21 mouse cellular contexts compared by ENCODE assay signal in genomic region chr2:66655431-66655830, GRCm38 (mm10). TPM values are rescaled to one million over a fixed set of nuclear protein-coding genes. Genes with fewer than 3 reads are reported as not detected.
A peak's percentile ranks its signal among the peaks of the same experiment; 100 is the strongest.
DNase-seq lines count a peak whose midpoint lies in the region; ATAC-seq and TF ChIP-seq lines count a peak whose summit lies in the region.
"Had no signal": no experiment of that assay in that cellular context is flagged by ENCODE, and none has a peak within 500 bp of the region (broad histone marks: within the 10 kb centered on the region; RNA-seq: fewer than 3 reads in every experiment).

No protein-coding gene starts in this region.

- no peaks in the 10 kb centered on the region for H3K9me3 ChIP-seq in heart, embryonic 16.5 days (replicated peaks; ENCODE audit: control insufficient read depth, low read length)
- H3K9me3 ChIP-seq in limb, embryonic 13.5 days: no peaks in the 10 kb centered on the region
- no peaks in the 10 kb centered on the region for H3K9me3 ChIP-seq in limb, embryonic 10.5 days (replicated peaks)
- no peaks in the 10 kb centered on the region for H3K9me3 ChIP-seq in limb, embryonic 15.5 days
- H3K9me3 ChIP-seq in hindbrain, embryonic 13.5 days: no peaks in the 10 kb centered on the region
- H3K9me3 ChIP-seq: forebrain, embryonic 10.5 days; intestine, embryonic 15.5 days had no signal

- peak; percentile 45; the same call in 1 of the 2 replicates for ATAC-seq in heart, embryonic 16.5 days (replicated peaks; ENCODE audit: extremely low read depth, insufficient read depth, low FRiP score)
- peak; percentile 57; the same call in 1 of the 2 replicates for ATAC-seq in limb, embryonic 13.5 days (ENCODE audit: low FRiP score, low read depth)
- ATAC-seq in limb, embryonic 15.5 days (ENCODE audit: insufficient number of reproducible peaks, low FRiP score, low TSS enrichment, low read depth): 0 out of 2 replicates have a peak, but pooled peaks have one; percentile 30
- no peak for ATAC-seq in hindbrain, embryonic 13.5 days (ENCODE audit: low FRiP score)
- ATAC-seq: intestine, embryonic 15.5 days; liver, postnatal 0 days had no signal

- TF ChIP-seq CTCF in heart, adult 2 months (IDR thresholded peaks at IDR 0.05): no peak

- DNase-seq in heart, adult 2 months: no peak
- DNase-seq in limb, embryonic 10.5 days (ENCODE audit: low spot score): no peak
- DNase-seq in MN1 (ENCODE audit: low spot score): peak; percentile 8
- DNase-seq in B cell, adult 2 months: no peak
- DNase-seq: cerebellum, adult 9-10 months; gastrocnemius, adult 2 months; layer of hippocampus, postnatal 36 days; liver, postnatal 0 days; retina, postnatal 1 day; thymus, postnatal 25 days had no signal

- no peak for TF ChIP-seq EP300 in heart, adult 2 months (IDR thresholded peaks at IDR 0.05; ENCODE audit: insufficient read depth, low read depth, low read length)

- H3K4me1 ChIP-seq in heart, embryonic 16.5 days (ENCODE audit: control insufficient read depth, insufficient read depth, low read length): no peaks in the 10 kb centered on the region
- H3K4me1 ChIP-seq in heart, adult 2 months (ENCODE audit: control insufficient read depth, insufficient read depth, low read length): no peaks in the 10 kb centered on the region
- no peaks in the 10 kb centered on the region for H3K4me1 ChIP-seq in limb, embryonic 13.5 days
- H3K4me1 ChIP-seq in limb, embryonic 10.5 days: no peaks in the 10 kb centered on the region
- H3K4me1 ChIP-seq in limb, embryonic 15.5 days: no peaks in the 10 kb centered on the region
- no peaks in the 10 kb centered on the region for H3K4me1 ChIP-seq in hindbrain, embryonic 13.5 days (replicated peaks)
- H3K4me1 ChIP-seq: forebrain, embryonic 10.5 days; intestine, embryonic 15.5 days had no signal

- no peaks in the 10 kb centered on the region for H3K36me3 ChIP-seq in heart, embryonic 16.5 days (ENCODE audit: control insufficient read depth, insufficient read depth)
- H3K36me3 ChIP-seq in heart, adult 2 months (ENCODE audit: control insufficient read depth, insufficient read depth, low read length): no peaks in the 10 kb centered on the region
- H3K36me3 ChIP-seq in limb, embryonic 13.5 days: no peaks in the 10 kb centered on the region
- H3K36me3 ChIP-seq in limb, embryonic 10.5 days: no peaks in the 10 kb centered on the region
- no peaks in the 10 kb centered on the region for H3K36me3 ChIP-seq in limb, embryonic 15.5 days
- H3K36me3 ChIP-seq in hindbrain, embryonic 13.5 days: no peaks in the 10 kb centered on the region
- H3K36me3 ChIP-seq: forebrain, embryonic 10.5 days; intestine, embryonic 15.5 days had no signal

- WGBS in heart, embryonic 16.5 days: 37% methylated on average over 2 of the region's 2 CpGs
- WGBS in heart, adult 2 months: 33% methylated on average over 2 of the region's 2 CpGs
- 65% methylated on average over 2 of the region's 2 CpGs for WGBS in limb, embryonic 13.5 days
- 96% methylated on average over 2 of the region's 2 CpGs for WGBS in limb, embryonic 10.5 days
- WGBS in limb, embryonic 15.5 days: 59% methylated on average over 2 of the region's 2 CpGs
- WGBS in hindbrain, embryonic 13.5 days: 80% methylated on average over 2 of the region's 2 CpGs

- no peak overlapping the region for H3K4me3 ChIP-seq in heart, embryonic 16.5 days (ENCODE audit: low read length)
- no peak overlapping the region for H3K4me3 ChIP-seq in heart, adult 2 months
- no peak overlapping the region for H3K4me3 ChIP-seq in limb, embryonic 13.5 days
- no peak overlapping the region for H3K4me3 ChIP-seq in limb, embryonic 10.5 days
- H3K4me3 ChIP-seq in limb, embryonic 15.5 days: no peak overlapping the region
- H3K4me3 ChIP-seq in hindbrain, embryonic 13.5 days: no peak overlapping the region
- H3K4me3 ChIP-seq: forebrain, embryonic 10.5 days; gastrocnemius, adult 2 months; intestine, embryonic 15.5 days; layer of hippocampus, adult 2 months had no signal

- no peaks in the 10 kb centered on the region for H3K27me3 ChIP-seq in heart, embryonic 16.5 days (ENCODE audit: control insufficient read depth, insufficient read depth, low read length)
- H3K27me3 ChIP-seq in heart, adult 2 months (ENCODE audit: control insufficient read depth, insufficient read depth, low read length): no peaks in the 10 kb centered on the region
- H3K27me3 ChIP-seq in limb, embryonic 13.5 days: no peaks in the 10 kb centered on the region
- no peaks in the 10 kb centered on the region for H3K27me3 ChIP-seq in limb, embryonic 10.5 days (ENCODE audit: low read depth, poor library complexity, severe bottlenecking)
- H3K27me3 ChIP-seq in limb, embryonic 15.5 days: no peaks in the 10 kb centered on the region
- no peaks in the 10 kb centered on the region for H3K27me3 ChIP-seq in hindbrain, embryonic 13.5 days
- H3K27me3 ChIP-seq: intestine, embryonic 15.5 days had no signal

- intact Hi-C loops in heart, adult 2 months (cut with DNase I): no loop called here

- no peak overlapping the region for H3K9ac ChIP-seq in heart, embryonic 16.5 days (ENCODE audit: low read length)
- no peak overlapping the region for H3K9ac ChIP-seq in heart, adult 2 months (ENCODE audit: low read depth, low read length)
- no peak overlapping the region for H3K9ac ChIP-seq in limb, embryonic 13.5 days
- H3K9ac ChIP-seq in limb, embryonic 15.5 days: no peak overlapping the region
- no peak overlapping the region for H3K9ac ChIP-seq in hindbrain, embryonic 13.5 days
- H3K9ac ChIP-seq: hindbrain, embryonic 14.5 days; intestine, embryonic 15.5 days; liver, postnatal 0 days had no signal

- TF ChIP-seq POLR2A in heart, adult 2 months (IDR thresholded peaks at IDR 0.05; ENCODE audit: insufficient read depth, low read depth, low read length): no peak

- H3K27ac ChIP-seq in heart, embryonic 16.5 days (ENCODE audit: low read length): no peak overlapping the region
- H3K27ac ChIP-seq in heart, adult 2 months: no peak overlapping the region
- no peak overlapping the region for H3K27ac ChIP-seq in limb, embryonic 13.5 days
- H3K27ac ChIP-seq in limb, embryonic 10.5 days: no peak overlapping the region
- no peak overlapping the region for H3K27ac ChIP-seq in limb, embryonic 15.5 days
- H3K27ac ChIP-seq in hindbrain, embryonic 13.5 days: no peak overlapping the region
- H3K27ac ChIP-seq: forebrain, embryonic 10.5 days; gastrocnemius, adult 2 months; hindbrain, embryonic 14.5 days; intestine, embryonic 15.5 days; layer of hippocampus, adult 2 months had no signal

- H3K4me2 ChIP-seq in heart, embryonic 16.5 days (ENCODE audit: low read depth, low read length): no peak overlapping the region
- H3K4me2 ChIP-seq in limb, embryonic 13.5 days (replicated peaks): no peak overlapping the region
- no peak overlapping the region for H3K4me2 ChIP-seq in limb, embryonic 15.5 days
- H3K4me2 ChIP-seq in hindbrain, embryonic 13.5 days: no peak overlapping the region
- H3K4me2 ChIP-seq: hindbrain, embryonic 14.5 days; intestine, embryonic 15.5 days had no signal

- no peaks in the 10 kb centered on the region for H3K79me2 ChIP-seq in heart, adult 2 months (replicated peaks; ENCODE audit: control insufficient read depth, insufficient read depth, low read length)

RNA-seq across cellular contexts. Expression of gene Scn9a, which starts 20.7 kb away (rescaled TPM):
- 0.06 and 0.16 TPM in 2 replicates for polyA plus RNA-seq in heart, embryonic 16.5 days (2015; fragmentation: Nextera tagmentation; extraction: Ambion mirVana)
- total RNA-seq in heart, adult 2 months (2021): under 1 TPM; 0.03 to 0.05 TPM
- 0.23 TPM in 1 of 2 replicates, not detected in the other for polyA plus RNA-seq in heart, adult 2 months (2012; rRNA removed)
- polyA plus RNA-seq in limb, embryonic 13.5 days (2015; fragmentation: Nextera tagmentation; extraction: Ambion mirVana): 1.1 and 1.4 TPM in 2 replicates
- polyA plus RNA-seq in limb, embryonic 10.5 days (2016; fragmentation: Nextera tagmentation; extraction: Ambion mirVana): 0.04 and 0.08 TPM in 2 replicates
- 0.31 and 0.36 TPM in 2 replicates for polyA plus RNA-seq in limb, embryonic 15.5 days (2015; fragmentation: Nextera tagmentation; extraction: Ambion mirVana)
- 14.8 and 16.2 TPM in 2 replicates for polyA plus RNA-seq in hindbrain, embryonic 13.5 days (2015; fragmentation: Nextera tagmentation; extraction: Ambion mirVana)
- total RNA-seq: granulocyte monocyte progenitor cell, adult 5-6 weeks; liver, adult 2 months; megakaryocyte, adult 5-6 weeks had no signal
- polyA plus RNA-seq: liver, adult 2 months; liver, postnatal 0 days had no signal
